Mouse (Mus musculus) brain, embryonic 18.5 days (tissue): Measurements from ENCODE around the gene Dync1i2.

ENCODE experiments used
- DNase-seq: peaks from one replicate; pipeline ENCODE4 v3.0.0-alpha.2; 2012; ENCODE audit warnings: low read depth, low spot score

Gene Dync1i2

GRCm38 (mm10) chr2:71269332-71269731 is 57.8 kb downstream of the Dync1i2 start:
- DNase-seq, result no peak

GRCm38 (mm10) chr2:71270085-71270484 is 58.6 kb downstream of the Dync1i2 start:
- DNase-seq, result no peak

GRCm38 (mm10) chr2:71273955-71274679 is 62.6 kb downstream of the Dync1i2 start:
- no peak for DNase-seq

- DNase-seq, result no peak
Observed at GRCm38 (mm10) chr2:71275734-71276133, 64.2 kb downstream of the Dync1i2 start.

GRCm38 (mm10) chr2:71278791-71279775 is 67.6 kb downstream of the Dync1i2 start:
- DNase-seq, result no peak

GRCm38 (mm10) chr2:71281981-71282380 is 70.5 kb downstream of the Dync1i2 start:
- no peak for DNase-seq

- DNase-seq, result no peak
Observed at GRCm38 (mm10) chr2:71290107-71290775, 78.7 kb downstream of the Dync1i2 start.

- DNase-seq, result no peak
Observed at GRCm38 (mm10) chr2:71291566-71291965, 80.1 kb downstream of the Dync1i2 start.

- DNase-seq, result no peak
Observed at GRCm38 (mm10) chr2:71293983-71294382, 82.5 kb downstream of the Dync1i2 start.

GRCm38 (mm10) chr2:71294489-71294888 is 83.0 kb downstream of the Dync1i2 start:
- DNase-seq, result no peak

GRCm38 (mm10) chr2:71295844-71296243 is 84.3 kb downstream of the Dync1i2 start:
- DNase-seq, result no peak

GRCm38 (mm10) chr2:71297501-71297900 is 86.0 kb downstream of the Dync1i2 start:
- DNase-seq, result no peak

- no peak for DNase-seq
Observed at GRCm38 (mm10) chr2:71298729-71299128, 87.2 kb downstream of the Dync1i2 start.

GRCm38 (mm10) chr2:71302156-71302663 is 90.7 kb downstream of the Dync1i2 start:
- DNase-seq, result no peak

GRCm38 (mm10) chr2:71303221-71303620 is 91.7 kb downstream of the Dync1i2 start:
- no peak for DNase-seq

- DNase-seq, result no peak
Observed at GRCm38 (mm10) chr2:71304821-71305220, 93.3 kb downstream of the Dync1i2 start.

- no peak for DNase-seq
Observed at GRCm38 (mm10) chr2:71306357-71306756, 94.9 kb downstream of the Dync1i2 start.

GRCm38 (mm10) chr2:71309726-71310125 is 98.2 kb downstream of the Dync1i2 start:
- DNase-seq, result no peak

GRCm38 (mm10) chr2:71312067-71312466 is 100.6 kb downstream of the Dync1i2 start:
- no peak for DNase-seq
